Comparison of ENCODE assay signal across 1 mouse cellular context in the genomic region with DNA sequence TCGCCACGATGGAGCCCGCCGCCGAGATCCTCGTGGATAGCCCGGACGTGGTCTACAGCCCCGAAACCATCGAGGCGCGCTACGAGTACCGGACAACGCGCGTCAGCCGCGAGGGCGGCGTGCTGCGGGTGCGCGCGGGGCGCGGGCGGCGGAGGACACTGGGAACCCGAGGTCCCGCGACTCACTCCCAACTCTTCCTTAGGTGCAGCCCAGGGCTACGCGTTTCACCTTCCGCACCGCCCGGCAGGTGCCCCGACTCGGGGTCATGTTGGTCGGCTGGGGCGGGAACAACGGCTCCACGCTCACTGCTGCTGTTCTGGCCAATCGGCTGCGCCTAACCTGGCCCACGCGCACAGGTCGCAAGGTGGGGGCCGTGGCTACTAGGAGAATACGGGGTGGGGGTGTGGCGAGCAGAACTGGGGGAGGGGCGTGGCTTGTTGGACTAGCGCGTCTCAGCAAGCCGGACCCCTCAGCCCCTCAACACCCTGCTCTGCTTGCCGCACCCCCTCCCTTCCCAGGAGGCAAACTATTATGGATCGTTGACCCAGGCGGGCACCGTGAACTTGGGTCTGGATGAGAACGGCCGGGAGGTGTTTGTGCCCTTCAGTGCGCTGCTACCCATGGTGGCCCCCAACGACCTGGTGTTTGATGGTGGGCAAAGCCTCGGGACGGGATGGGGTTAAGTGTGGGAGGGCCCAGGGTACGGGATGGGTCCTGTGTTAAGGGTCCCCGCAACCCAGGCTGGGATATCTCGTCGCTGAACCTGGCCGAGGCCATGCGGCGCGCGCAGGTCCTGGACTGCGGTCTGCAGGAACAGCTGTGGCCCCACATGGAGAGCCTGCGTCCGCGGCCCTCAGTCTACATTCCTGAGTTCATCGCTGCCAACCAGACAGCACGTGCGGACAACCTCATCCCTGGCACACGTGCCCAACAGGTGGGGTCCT.
TF ChIP-seq lines count a peak whose summit lies in the region.

No protein-coding gene starts in this region.

TF ChIP-seq in ES-E14, 5 proteins besides CTCF, POLR2A, EP300 and RAD21:
- no peak for TF ChIP-seq ZC3H11A (IDR thresholded peaks at IDR 0.05; ENCODE audit: borderline replicate concordance, low read depth, low read length)
- TF ChIP-seq CHD2 (IDR thresholded peaks at IDR 0.05; ENCODE audit: low read depth, low read length): no peak
- no peak for TF ChIP-seq ZNF384 (IDR thresholded peaks at IDR 0.05; ENCODE audit: low read depth, low read length)
- peak; percentile 18; the same call in 1 of the 2 replicates for TF ChIP-seq HCFC1 (IDR thresholded peaks at IDR 0.05; ENCODE audit: borderline replicate concordance, insufficient read depth, low read length)
- TF ChIP-seq MAFK (IDR thresholded peaks at IDR 0.05; ENCODE audit: insufficient read depth, low read depth, low read length): no peak
